Mouse (Mus musculus) hindbrain, embryonic 14.5 days (tissue): ENCODE results near the gene Tmprss4. TPM values are rescaled to one million over a fixed set of nuclear protein-coding genes. Genes with fewer than 3 reads are reported as not detected.

Source experiments
- ATAC-seq: fragments of 200-750 bp; cut with Nextera tagmentation; 2 replicates; pipeline ENCODE4 v1.8.0; 2017; ENCODE audit warnings: moderate number of reproducible peaks, mild to moderate bottlenecking, moderate TSS enrichment, moderate library complexity; ENCODE audit not compliant: low FRiP score
- DNase-seq: peaks from one replicate; pipeline ENCODE4 v3.0.0-alpha.2; 2015; ENCODE audit warnings: low spot score
- H3K27ac ChIP-seq: fragments of 300-500 bp; sonication (generic); 2 replicates; pipeline ENCODE4 v1.5.1; 2014; ENCODE audit warnings: mild to moderate bottlenecking, moderate library complexity
- H3K27me3 ChIP-seq: fragments of 300-500 bp; sonication (generic); 2 replicates; pipeline ENCODE4 v1.6.1; 2014; ENCODE audit warnings: mild to moderate bottlenecking, low read length, mixed read lengths; ENCODE audit not compliant: control insufficient read depth, insufficient read depth
- H3K36me3 ChIP-seq: fragments of 300-500 bp; sonication (generic); replicated peaks from 2 replicates; pipeline ENCODE4 v1.6.1; 2014; ENCODE audit not compliant: control insufficient read depth, insufficient read depth
- H3K4me1 ChIP-seq: fragments of 300-500 bp; sonication (generic); replicated peaks from 2 replicates; pipeline ENCODE4 v1.6.1; 2014; ENCODE audit warnings: antibody characterized with exemption, low read length, mixed read lengths; ENCODE audit not compliant: control insufficient read depth, insufficient read depth
- H3K4me2 ChIP-seq: fragments of 300-500 bp; sonication (generic); replicated peaks from 2 replicates; pipeline ENCODE4 v1.6.1; 2014; ENCODE audit warnings: mild to moderate bottlenecking, moderate library complexity
- H3K4me3 ChIP-seq: fragments of 300-500 bp; sonication (generic); replicated peaks from 2 replicates; pipeline ENCODE4 v1.5.1; 2014; ENCODE audit warnings: mild to moderate bottlenecking, low read length
- H3K9ac ChIP-seq: fragments of 300-500 bp; sonication (generic); 2 replicates; pipeline ENCODE4 v1.6.1; 2014
- H3K9me3 ChIP-seq: fragments of 300-500 bp; sonication (generic); 2 replicates; pipeline ENCODE4 v1.6.1; 2016; ENCODE audit warnings: low read length; ENCODE audit not compliant: control insufficient read depth
- WGBS: fragments of 180-500 bp; shearing (Covaris S2); extraction: QIAGEN DNeasy Blood & Tissue Kit; methylation state at CpG from one replicate; pipeline ENCODE4 v1.1.7; 2014; 5-methylcytosine and 5-hydroxymethylcytosine counted together
- polyA plus RNA-seq: library from polyadenylated mRNA; unstranded; fragments of >200 nt; fragmentation: Nextera tagmentation; extraction: Ambion mirVana; gene quantifications from 2 replicates; pipeline ENCODE4 v1.2.1, GENCODE M21; 2014

Gene Tmprss4
- polyA plus RNA-seq, 1 experiment from 2014 or later: not detected

DNA sequence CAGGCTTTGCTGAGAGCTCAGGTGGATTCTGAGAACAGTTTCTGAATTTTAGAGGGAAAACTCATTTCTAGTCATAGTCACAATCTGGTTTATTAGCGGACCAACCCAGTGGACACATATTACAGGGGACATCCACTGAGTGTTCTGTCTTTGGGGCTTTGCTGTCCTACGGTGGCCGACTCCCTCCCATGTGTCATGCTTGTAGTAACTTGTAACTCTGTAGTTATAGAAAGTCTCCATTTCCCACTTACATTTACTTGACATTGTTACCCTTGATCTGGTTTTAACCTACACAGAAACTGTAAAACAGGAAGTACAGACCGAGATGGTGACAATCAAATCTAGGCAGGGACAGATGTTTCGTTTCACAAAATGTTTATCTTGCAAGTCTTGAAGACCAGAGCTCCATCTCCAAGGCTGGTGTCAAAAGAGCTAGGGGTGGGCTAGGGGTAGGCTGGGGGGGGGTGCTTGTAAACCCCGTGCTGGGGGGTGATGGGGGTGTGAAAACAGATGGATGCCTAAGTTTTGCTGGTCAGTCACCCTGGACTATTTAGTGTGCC lies 31.9 kb upstream of the Tmprss4 start:
- no peak for DNase-seq
- Histone ChIP-seq H3K4me3 (no peak overlapping the region), H3K36me3 (no peaks in the 10 kb centered on the region), H3K9me3 (no peaks in the 10 kb centered on the region), H3K27ac (no peak overlapping the region), H3K9ac (no peak overlapping the region), H3K4me1 (no peaks in the 10 kb centered on the region), H3K4me2 (no peak overlapping the region), H3K27me3 (no peaks in the 10 kb centered on the region)
- ATAC-seq: no peak
- 91% methylated on average over 6 of the region's 6 CpGs for WGBS

DNA sequence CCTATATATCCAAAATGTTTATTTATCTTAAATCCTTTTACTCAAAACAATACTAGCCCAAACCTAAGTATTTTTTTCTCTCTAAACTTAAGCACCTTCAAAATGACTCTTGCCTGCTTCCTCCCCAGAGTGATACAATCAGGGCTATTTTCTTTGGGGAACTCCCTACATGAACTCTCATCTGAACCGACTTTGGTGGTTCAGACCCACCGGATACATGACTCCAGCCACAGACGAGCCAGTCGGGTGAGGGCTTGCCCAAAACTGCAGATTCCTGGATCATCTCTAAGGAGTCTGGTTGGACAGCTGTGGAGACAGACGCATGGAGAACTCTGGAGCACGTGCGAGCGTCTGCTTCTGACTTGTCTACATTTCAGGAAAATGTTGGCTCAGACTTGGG lies 25.5 kb upstream of the Tmprss4 start:
- no peak for DNase-seq
- Histone ChIP-seq H3K4me3 (no peak overlapping the region), H3K36me3 (no peaks in the 10 kb centered on the region), H3K9ac (no peak overlapping the region), H3K4me2 (no peak overlapping the region), H3K27ac (no peak overlapping the region), H3K9me3 (no peaks in the 10 kb centered on the region), H3K4me1 (no peaks in the 10 kb centered on the region), H3K27me3 (no peaks in the 10 kb centered on the region)
- no peak for ATAC-seq
- 87% methylated on average over 8 of the region's 8 CpGs for WGBS

DNA sequence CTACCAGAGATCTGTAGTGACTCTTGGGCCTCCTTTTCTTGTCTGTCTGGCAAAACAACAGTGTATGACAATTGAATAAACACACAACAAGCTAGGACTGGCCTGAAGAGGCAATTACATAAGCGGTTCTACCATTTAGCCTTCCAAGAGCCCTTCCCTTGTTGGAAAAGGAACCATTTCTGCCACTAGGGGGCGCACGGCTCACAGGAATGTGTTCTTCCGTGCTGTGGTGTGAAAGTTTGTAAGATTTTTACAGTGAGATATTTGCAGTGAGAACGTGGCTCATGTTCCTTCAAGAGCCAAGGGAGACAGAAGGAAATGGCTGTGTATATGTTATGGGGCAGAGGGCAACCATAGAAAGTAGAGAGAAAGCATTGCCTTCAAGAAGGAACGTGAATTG lies 17.7 kb upstream of the Tmprss4 start:
- H3K9ac ChIP-seq: no peak overlapping the region
- WGBS: 20% methylated on average over 6 of the region's 6 CpGs
- peak; percentile 96 for DNase-seq
- H3K4me3 ChIP-seq: no peak overlapping the region
- no peak overlapping the region for H3K27ac ChIP-seq
- no peaks in the 10 kb centered on the region for H3K36me3 ChIP-seq
- no peaks in the 10 kb centered on the region for H3K27me3 ChIP-seq
- H3K4me1 ChIP-seq: no peaks in the 10 kb centered on the region
- H3K9me3 ChIP-seq: no peaks in the 10 kb centered on the region
- ATAC-seq: no peak; the same call in 1 of the 2 replicates
- H3K4me2 ChIP-seq: no peak overlapping the region

DNA sequence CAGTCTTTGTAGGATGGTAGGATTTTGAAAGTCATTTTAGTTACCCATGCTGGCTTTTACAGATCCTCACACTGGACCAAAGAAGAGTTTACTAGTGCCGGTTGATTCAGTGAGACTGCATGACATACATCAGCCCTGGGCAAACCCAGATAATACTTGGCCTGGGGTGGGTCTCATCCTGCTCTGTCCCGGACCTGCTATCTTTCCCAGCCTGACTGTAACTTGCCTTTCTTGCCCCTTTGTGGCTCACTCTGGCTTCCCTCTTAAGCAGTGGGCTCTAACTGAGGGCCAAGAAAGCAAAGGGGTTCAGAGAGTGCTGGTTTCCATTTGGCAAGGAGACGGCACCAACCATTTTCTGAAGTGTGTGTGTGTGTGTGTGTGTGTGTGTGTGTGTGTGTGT lies 15.8 kb upstream of the Tmprss4 start:
- no peak overlapping the region for H3K27ac ChIP-seq
- H3K4me3 ChIP-seq: no peak overlapping the region
- no peaks in the 10 kb centered on the region for H3K27me3 ChIP-seq
- no peaks in the 10 kb centered on the region for H3K9me3 ChIP-seq
- 87% methylated on average over 3 of the region's 3 CpGs for WGBS
- H3K4me1 ChIP-seq: no peaks in the 10 kb centered on the region
- DNase-seq (no peak), ATAC-seq (no peak)
- no peak overlapping the region for H3K4me2 ChIP-seq
- H3K36me3 ChIP-seq: no peaks in the 10 kb centered on the region
- H3K9ac ChIP-seq: no peak overlapping the region

- no peaks in the 10 kb centered on the region for H3K36me3 ChIP-seq
- no peaks in the 10 kb centered on the region for H3K9me3 ChIP-seq
- H3K27me3 ChIP-seq: no peaks in the 10 kb centered on the region
- no peak overlapping the region for H3K27ac ChIP-seq
- no peak for ATAC-seq
- no peak overlapping the region for H3K9ac ChIP-seq
- WGBS: 60% methylated on average over 11 of the region's 11 CpGs
- no peaks in the 10 kb centered on the region for H3K4me1 ChIP-seq
- no peak for DNase-seq
- no peak overlapping the region for H3K4me3 ChIP-seq
- no peak overlapping the region for H3K4me2 ChIP-seq
Measured at GRCm38 (mm10) chr9:45215526-45216179, 11.8 kb upstream of the Tmprss4 start.

DNA sequence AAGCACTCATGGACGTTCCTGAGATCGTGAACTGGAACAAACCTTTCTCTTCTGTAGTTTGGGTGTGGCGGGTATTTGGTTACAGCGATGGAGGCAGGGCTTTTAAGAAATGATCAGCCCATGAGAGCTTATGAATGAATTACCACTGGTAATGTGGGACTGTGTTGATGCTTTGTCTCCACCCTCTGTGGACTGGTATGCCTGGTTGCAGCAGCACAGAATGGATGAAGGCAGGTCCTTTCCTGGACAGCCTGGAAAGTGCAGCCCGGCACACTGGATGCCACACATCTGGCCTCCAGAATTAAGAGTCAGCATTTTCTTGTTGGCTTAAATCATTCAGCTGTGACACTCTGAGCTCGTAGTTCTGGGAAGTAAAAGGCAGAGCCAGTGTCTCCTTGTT lies 8.1 kb upstream of the Tmprss4 start:
- Histone ChIP-seq H3K36me3 (no peaks in the 10 kb centered on the region), H3K4me2 (no peak overlapping the region), H3K27ac (no peak overlapping the region), H3K4me3 (no peak overlapping the region), H3K27me3 (no peaks in the 10 kb centered on the region), H3K9me3 (no peaks in the 10 kb centered on the region), H3K9ac (no peak overlapping the region), H3K4me1 (no peaks in the 10 kb centered on the region)
- DNase-seq (no peak), ATAC-seq (no peak)
- whole genome bisulfite sequencing: 75% methylated on average over 6 of the region's 6 CpGs

DNA sequence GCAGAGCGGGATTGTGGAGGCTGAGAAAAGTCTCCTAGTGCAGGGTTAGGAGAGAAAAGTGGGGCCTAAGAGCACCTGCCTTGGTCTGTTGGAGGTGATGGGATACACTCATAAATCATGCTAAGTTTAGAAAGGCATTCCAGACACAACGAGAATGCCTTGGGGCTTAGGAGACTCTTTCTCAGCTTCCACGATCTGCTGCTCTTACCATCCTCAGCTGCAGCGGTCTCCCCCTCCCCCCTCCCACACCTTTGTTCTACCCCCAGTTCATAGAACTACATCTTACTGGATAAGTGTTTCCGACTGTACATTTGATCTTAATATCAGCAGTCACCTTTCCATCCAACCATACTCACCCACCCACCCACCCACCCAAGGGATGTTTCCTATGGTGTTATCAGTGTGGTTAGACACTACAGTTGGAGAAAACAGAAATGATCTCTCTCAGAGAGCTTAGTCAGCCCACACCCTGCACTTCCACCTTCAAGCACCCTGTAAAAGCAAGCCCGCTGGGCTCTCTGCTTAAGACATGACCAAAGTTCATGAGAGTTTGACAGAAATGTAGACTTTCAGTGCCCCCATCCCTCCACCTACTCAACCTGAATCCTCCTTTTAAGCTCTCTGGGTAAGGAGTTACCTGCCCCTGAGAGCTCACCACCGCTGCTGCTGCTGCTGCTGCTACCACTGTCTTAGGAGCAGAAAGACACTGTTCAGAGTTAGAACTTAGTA lies 3.3 kb upstream of the Tmprss4 start:
- no peak overlapping the region for H3K4me3 ChIP-seq
- H3K27ac ChIP-seq: no peak overlapping the region
- H3K9me3 ChIP-seq: no peaks in the 10 kb centered on the region
- WGBS: 83% methylated on average over 7 of the region's 7 CpGs
- no peak for DNase-seq
- H3K4me2 ChIP-seq: no peak overlapping the region
- ATAC-seq: no peak
- H3K27me3 ChIP-seq: no peaks in the 10 kb centered on the region
- H3K4me1 ChIP-seq: no peaks in the 10 kb centered on the region
- no peak overlapping the region for H3K9ac ChIP-seq
- no peaks in the 10 kb centered on the region for H3K36me3 ChIP-seq

GRCm38 (mm10) chr9:45206121-45206520 lies 2.2 kb upstream of the Tmprss4 start:
- Histone ChIP-seq H3K4me2 (no peak overlapping the region), H3K4me1 (no peaks in the 10 kb centered on the region), H3K27me3 (no peaks in the 10 kb centered on the region), H3K9ac (no peak overlapping the region), H3K9me3 (no peaks in the 10 kb centered on the region), H3K4me3 (no peak overlapping the region), H3K36me3 (no peaks in the 10 kb centered on the region), H3K27ac (no peak overlapping the region)
- no peak for ATAC-seq
- 75% methylated on average over 4 of the region's 4 CpGs for WGBS
- no peak for DNase-seq

GRCm38 (mm10) chr9:45205143-45205542 lies 1.3 kb upstream of the Tmprss4 start:
- Histone ChIP-seq H3K9me3 (no peaks in the 10 kb centered on the region), H3K4me1 (no peaks in the 10 kb centered on the region), H3K36me3 (no peaks in the 10 kb centered on the region), H3K4me3 (no peak overlapping the region), H3K27ac (no peak overlapping the region), H3K4me2 (no peak overlapping the region), H3K9ac (no peak overlapping the region), H3K27me3 (no peaks in the 10 kb centered on the region)
- WGBS: 82% methylated on average over 5 of the region's 5 CpGs
- ATAC-seq (no peak), DNase-seq (no peak)
